Mouse (Mus musculus): ENCODE data around the gene Gtf2a1. TPM values are rescaled to one million over a fixed set of nuclear protein-coding genes. Genes with fewer than 3 reads are reported as not detected.
A peak's percentile ranks its signal among the peaks of the same experiment; 100 is the strongest.

Gene Gtf2a1
- polyA plus RNA-seq, 1 experiment from 2014 or later = 59.7 TPM

DNA sequence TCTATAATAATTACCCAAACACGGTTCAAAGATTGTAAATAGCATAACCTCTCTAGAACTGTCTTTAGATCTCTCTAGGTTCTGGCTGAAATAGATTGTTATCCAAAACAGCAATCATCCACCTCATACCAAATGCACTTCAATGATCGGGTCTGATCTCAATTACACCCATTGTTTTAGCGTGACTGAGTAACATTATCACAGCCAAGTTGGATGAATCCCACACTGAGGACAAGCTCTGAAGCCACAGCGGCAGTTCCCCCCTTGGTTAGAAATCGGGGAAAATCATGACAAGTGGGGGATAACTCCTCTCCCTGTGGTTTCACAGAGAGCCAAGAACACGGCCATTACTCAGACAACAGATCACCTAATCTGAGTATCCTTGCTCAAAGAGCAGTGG is 76.3 kb downstream of the Gtf2a1 start:
- no peaks in the 10 kb centered on the region for H3K27me3 ChIP-seq (ENCODE audit: control insufficient read depth, insufficient read depth, low read length)
- H3K27ac ChIP-seq (ENCODE audit: low read depth, low read length) = no peak overlapping the region
- DNase-seq (ENCODE audit: low spot score) (no peak), ATAC-seq (ENCODE audit: insufficient read depth, low FRiP score, low TSS enrichment) (no peak)
- no peak overlapping the region for H3K9ac ChIP-seq (ENCODE audit: low read length)
- no peaks in the 10 kb centered on the region for H3K36me3 ChIP-seq (ENCODE audit: control insufficient read depth, insufficient read depth, low read length)
- H3K9me3 ChIP-seq (ENCODE audit: control insufficient read depth, low read length) = no peaks in the 10 kb centered on the region
- H3K4me1 ChIP-seq (ENCODE audit: control insufficient read depth, insufficient read depth, low read length) = no peaks in the 10 kb centered on the region
- H3K4me2 ChIP-seq (ENCODE audit: low read depth) = no peak overlapping the region
- H3K4me3 ChIP-seq (ENCODE audit: low read depth, low read length) = no peak overlapping the region
- WGBS = 80% methylated on average over 6 of the region's 6 CpGs

DNA sequence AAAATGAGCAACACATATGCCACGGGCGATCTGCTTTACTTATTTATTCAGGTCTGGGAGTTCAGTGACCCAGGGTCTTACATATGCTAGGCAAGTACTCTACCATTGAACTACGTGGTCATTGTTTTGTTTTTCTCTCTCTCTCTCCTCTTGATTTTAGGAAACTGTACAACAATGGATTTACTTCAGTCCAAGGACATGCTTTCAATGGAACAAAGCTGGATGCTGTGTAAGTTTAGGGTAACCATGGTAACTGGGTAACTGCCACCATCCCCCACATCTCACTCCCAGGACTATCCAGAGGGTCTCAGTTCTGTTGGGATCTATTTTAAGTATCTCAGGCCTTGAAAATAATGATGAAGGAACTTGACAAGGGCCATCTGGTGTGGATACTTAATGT is 78.5 kb downstream of the Gtf2a1 start:
- ATAC-seq (ENCODE audit: insufficient read depth, low FRiP score, low TSS enrichment) = 0 out of 2 replicates have a peak, but pooled peaks have one; percentile 55

More for the DNA sequence above, 78.5 kb downstream of the Gtf2a1 start:
- Histone ChIP-seq H3K4me1 (ENCODE audit: control insufficient read depth, insufficient read depth, low read length) (no peaks in the 10 kb centered on the region), H3K4me3 (ENCODE audit: low read depth, low read length) (no peak overlapping the region), H3K27me3 (ENCODE audit: control insufficient read depth, insufficient read depth, low read length) (no peaks in the 10 kb centered on the region), H3K36me3 (ENCODE audit: control insufficient read depth, insufficient read depth, low read length) (no peaks in the 10 kb centered on the region), H3K27ac (ENCODE audit: low read depth, low read length) (no peak overlapping the region), H3K9ac (ENCODE audit: low read length) (no peak overlapping the region), H3K9me3 (ENCODE audit: control insufficient read depth, low read length) (no peaks in the 10 kb centered on the region), H3K4me2 (ENCODE audit: low read depth) (no peak overlapping the region)
- 52% methylated on average over 3 of the region's 3 CpGs for WGBS
- DNase-seq (ENCODE audit: low spot score) = no peak

Other genes starting within 250 kb of the Gtf2a1 start
- gene Cep128, start 206.1 kb downstream of the Gtf2a1 start, polyA plus RNA-seq (2014; fragmentation: Nextera tagmentation; extraction: Ambion mirVana) = 6.7 and 8.8 TPM in 2 replicates
- 0.08 and 0.15 TPM in 2 replicates for gene Tshr, start 205.9 kb downstream of the Gtf2a1 start, polyA plus RNA-seq (2014; fragmentation: Nextera tagmentation; extraction: Ambion mirVana)
- 7.3 and 9.6 TPM in 2 replicates for gene Ston2, start 197.9 kb upstream of the Gtf2a1 start, polyA plus RNA-seq (2014; fragmentation: Nextera tagmentation; extraction: Ambion mirVana)